ENCODE assay signal across 24 mouse cellular contexts in the genomic region with DNA sequence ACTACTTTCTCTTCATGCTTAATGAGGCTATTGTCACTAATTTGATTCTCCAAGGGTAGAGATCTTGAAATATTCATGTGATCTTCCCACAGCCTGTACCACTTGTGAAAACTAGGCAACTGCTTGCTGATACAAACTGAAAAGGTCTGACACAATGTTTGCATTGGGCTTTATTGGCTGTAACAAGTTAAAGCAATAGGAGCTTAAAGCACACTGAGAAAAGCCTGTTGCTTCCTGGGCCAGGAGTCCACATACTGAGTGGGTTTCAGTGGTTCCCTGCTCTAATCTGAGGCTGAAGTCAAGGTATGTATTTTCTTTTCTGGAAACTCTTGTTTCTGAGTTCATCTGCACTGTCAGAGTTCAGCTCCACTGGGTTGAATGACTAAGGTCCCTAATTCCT. TPM values are rescaled to one million over a fixed set of nuclear protein-coding genes. Genes with fewer than 3 reads are reported as not detected.
A peak's percentile ranks its signal among the peaks of the same experiment; 100 is the strongest.
DNase-seq lines count a peak whose midpoint lies in the region; ATAC-seq lines count a peak whose summit lies in the region.
"Had no signal": no experiment of that assay in that cellular context is flagged by ENCODE, and none has a peak within 500 bp of the region (broad histone marks: within the 10 kb centered on the region; RNA-seq: fewer than 3 reads in every experiment).

No protein-coding gene starts in this region.

- no peak for ATAC-seq in intestine, embryonic 16.5 days
- ATAC-seq in liver, embryonic 15.5 days (ENCODE audit: insufficient read depth) = no peak
- ATAC-seq in stomach, embryonic 16.5 days (ENCODE audit: insufficient read depth, low FRiP score) = no peak
- no peak for ATAC-seq in forebrain, embryonic 12.5 days (ENCODE audit: low FRiP score)
- ATAC-seq: forebrain, embryonic 13.5 days; hindbrain, embryonic 16.5 days; midbrain, embryonic 15.5 days had no signal

- peaks cover 18% of the 10 kb centered on the region for H3K4me1 ChIP-seq in intestine, embryonic 16.5 days (ENCODE audit: control insufficient read depth, insufficient read depth, low read length)
- H3K4me1 ChIP-seq in liver, embryonic 15.5 days (replicated peaks) = peaks cover 42% of the 10 kb centered on the region
- peaks cover 7% of the 10 kb centered on the region for H3K4me1 ChIP-seq in stomach, embryonic 16.5 days (ENCODE audit: control insufficient read depth, insufficient read depth, low read length)
- peaks cover 15% of the 10 kb centered on the region for H3K4me1 ChIP-seq in forebrain, embryonic 12.5 days

- H3K36me3 ChIP-seq in intestine, embryonic 16.5 days (ENCODE audit: control insufficient read depth, insufficient read depth, low read length) = no peaks in the 10 kb centered on the region
- H3K36me3 ChIP-seq in liver, embryonic 15.5 days (replicated peaks) = 0 out of 2 replicates have a peak, but pooled peaks cover 10% of the 10 kb centered on the region
- H3K36me3 ChIP-seq in stomach, embryonic 16.5 days (ENCODE audit: control insufficient read depth, insufficient read depth, low read length) = no peaks in the 10 kb centered on the region
- no peaks in the 10 kb centered on the region for H3K36me3 ChIP-seq in forebrain, embryonic 12.5 days (replicated peaks)
- H3K36me3 ChIP-seq: midbrain, embryonic 15.5 days; neural tube, embryonic 12.5 days had no signal

- H3K27ac ChIP-seq in intestine, embryonic 16.5 days (ENCODE audit: low read length) = peak overlapping the region; percentile 45
- peak overlapping the region; percentile 98 for H3K27ac ChIP-seq in liver, embryonic 15.5 days (replicated peaks)
- 0 out of 2 replicates have a peak overlapping the region, but pooled peaks have one; percentile 12 for H3K27ac ChIP-seq in stomach, embryonic 16.5 days (ENCODE audit: low read length)
- H3K27ac ChIP-seq in forebrain, embryonic 12.5 days = no peak overlapping the region
- H3K27ac ChIP-seq: embryonic facial prominence, embryonic 13.5 days; forebrain, embryonic 13.5 days; hindbrain, embryonic 10.5 days; left cerebral cortex, adult 2 months; macrophage; midbrain, embryonic 15.5 days; neural tube, embryonic 12.5 days had no signal

- DNase-seq in induced T-regulatory cell, adult 2 months (ENCODE audit: low read depth) = peak; percentile 62
- no peak for DNase-seq in kidney, adult 8-10 months
- no peak for DNase-seq in thymus, postnatal 10 days (ENCODE audit: low spot score in 2 of 2)
- DNase-seq: B cell, adult 2 months; cerebellum, adult 11-12 months; cerebellum, postnatal 10 days; kidney, postnatal 36 days; right cerebral cortex, postnatal 4 days; thymus, postnatal 14 days had no signal

- no peak overlapping the region for H3K9ac ChIP-seq in intestine, embryonic 16.5 days (ENCODE audit: low read depth, low read length)
- H3K9ac ChIP-seq in liver, embryonic 15.5 days = no peak overlapping the region
- H3K9ac ChIP-seq in stomach, embryonic 16.5 days (ENCODE audit: low read length) = no peak overlapping the region
- no peak overlapping the region for H3K9ac ChIP-seq in forebrain, embryonic 12.5 days
- H3K9ac ChIP-seq: embryonic facial prominence, embryonic 13.5 days; forebrain, embryonic 13.5 days; midbrain, embryonic 15.5 days; neural tube, embryonic 12.5 days had no signal

- H3K4me2 ChIP-seq in intestine, embryonic 16.5 days (ENCODE audit: low read depth, low read length) = no peak overlapping the region
- no peak overlapping the region for H3K4me2 ChIP-seq in liver, embryonic 15.5 days
- no peak overlapping the region for H3K4me2 ChIP-seq in stomach, embryonic 16.5 days (ENCODE audit: low read depth, low read length)
- no peak overlapping the region for H3K4me2 ChIP-seq in forebrain, embryonic 12.5 days
- H3K4me2 ChIP-seq: embryonic facial prominence, embryonic 13.5 days; forebrain, embryonic 13.5 days; midbrain, embryonic 15.5 days; neural tube, embryonic 12.5 days had no signal

- H3K27me3 ChIP-seq in intestine, embryonic 16.5 days (replicated peaks; ENCODE audit: control insufficient read depth, insufficient read depth, low read length) = no peaks in the 10 kb centered on the region
- no peaks in the 10 kb centered on the region for H3K27me3 ChIP-seq in liver, embryonic 15.5 days
- H3K27me3 ChIP-seq in stomach, embryonic 16.5 days (ENCODE audit: control insufficient read depth, insufficient read depth, low read length) = no peaks in the 10 kb centered on the region
- H3K27me3 ChIP-seq in forebrain, embryonic 12.5 days = no peaks in the 10 kb centered on the region
- H3K27me3 ChIP-seq: CH12.LX; embryonic facial prominence, embryonic 13.5 days; forebrain, embryonic 13.5 days; midbrain, embryonic 15.5 days; neural tube, embryonic 12.5 days had no signal

- no peaks in the 10 kb centered on the region for H3K9me3 ChIP-seq in intestine, embryonic 16.5 days (ENCODE audit: control insufficient read depth, low read length)
- no peaks in the 10 kb centered on the region for H3K9me3 ChIP-seq in liver, embryonic 15.5 days (replicated peaks)
- H3K9me3 ChIP-seq in stomach, embryonic 16.5 days (replicated peaks; ENCODE audit: control insufficient read depth, low read length) = no peaks in the 10 kb centered on the region
- no peaks in the 10 kb centered on the region for H3K9me3 ChIP-seq in forebrain, embryonic 12.5 days
- H3K9me3 ChIP-seq: embryonic facial prominence, embryonic 13.5 days; forebrain, embryonic 13.5 days; G1E; hindbrain, embryonic 10.5 days; midbrain, embryonic 15.5 days; neural tube, embryonic 12.5 days had no signal

- H3K4me3 ChIP-seq in intestine, embryonic 16.5 days (ENCODE audit: low read length) = no peak overlapping the region
- no peak overlapping the region for H3K4me3 ChIP-seq in liver, embryonic 15.5 days (replicated peaks)
- H3K4me3 ChIP-seq in stomach, embryonic 16.5 days (replicated peaks; ENCODE audit: low read length) = no peak overlapping the region
- no peak overlapping the region for H3K4me3 ChIP-seq in forebrain, embryonic 12.5 days (replicated peaks)
- H3K4me3 ChIP-seq: embryonic facial prominence, embryonic 13.5 days; erythroblast, embryonic 14.5 days; forebrain, embryonic 13.5 days; hindbrain, embryonic 10.5 days; left cerebral cortex, adult 2 months; midbrain, embryonic 15.5 days; neural tube, embryonic 12.5 days had no signal

RNA-seq across cellular contexts. Expression of gene Asxl1, which starts 2.4 kb away (rescaled TPM):
- polyA plus RNA-seq in intestine, embryonic 16.5 days (2015; fragmentation: Nextera tagmentation; extraction: Ambion mirVana) = 6.8 and 6.9 TPM in 2 replicates
- 6.4 and 7.2 TPM in 2 replicates for polyA plus RNA-seq in liver, embryonic 15.5 days (2015; fragmentation: Nextera tagmentation; extraction: Ambion mirVana)
- polyA plus RNA-seq in stomach, embryonic 16.5 days (2015; fragmentation: Nextera tagmentation; extraction: Ambion mirVana) = 6.4 and 7.2 TPM in 2 replicates
- 15.2 and 19.3 TPM in 2 replicates for polyA plus RNA-seq in forebrain, embryonic 12.5 days (2016; fragmentation: Nextera tagmentation; extraction: Ambion mirVana)

RNA-seq across cellular contexts. Expression of gene Kif3b, which starts 52.0 kb away (rescaled TPM):
- 8.2 and 8.3 TPM in 2 replicates for polyA plus RNA-seq in intestine, embryonic 16.5 days (2015; fragmentation: Nextera tagmentation; extraction: Ambion mirVana)
- polyA plus RNA-seq in liver, embryonic 15.5 days (2015; fragmentation: Nextera tagmentation; extraction: Ambion mirVana) = 1.4 and 2.0 TPM in 2 replicates
- 6.7 TPM in 2 replicates for polyA plus RNA-seq in stomach, embryonic 16.5 days (2015; fragmentation: Nextera tagmentation; extraction: Ambion mirVana)
- 11.4 and 11.9 TPM in 2 replicates for polyA plus RNA-seq in forebrain, embryonic 12.5 days (2016; fragmentation: Nextera tagmentation; extraction: Ambion mirVana)
